Mouse (Mus musculus): Measurements from ENCODE around the gene Oser1. TPM values are rescaled to one million over a fixed set of nuclear protein-coding genes. Genes with fewer than 3 reads are reported as not detected.

Oser1 gene
- total and polyA plus RNA-seq, 3 experiments, result 43.8 to 53.9 TPM; not detected in 1

GRCm38 (mm10) chr2:163393976-163394375 lies 30.5 kb downstream of the Oser1 start:
- no peak for DNase-seq (ENCODE audit: low read depth, low spot score)

GRCm38 (mm10) chr2:163393241-163393640 lies 31.3 kb downstream of the Oser1 start:
- Histone ChIP-seq H3K27ac (ENCODE audit: control insufficient read depth, low read depth, low read length) (no peak overlapping the region), H3K36me3 (ENCODE audit: control insufficient read depth in 1 of 2, insufficient read depth in 2 of 2, low read length in 2 of 2) (no peaks in the 10 kb centered on the region), H3K4me1 (ENCODE audit: control insufficient read depth in 1 of 2, insufficient read depth in 2 of 2, low read length in 2 of 2) (no peaks in the 10 kb centered on the region), H3K4me3 (ENCODE audit: control insufficient read depth in 1 of 2, insufficient read depth in 1 of 2, low read depth in 2 of 2, low read length in 2 of 2) (no peak overlapping the region), H3K27me3 (ENCODE audit: control insufficient read depth in 1 of 2, insufficient read depth in 2 of 2, low read length in 2 of 2) (no peaks in the 10 kb centered on the region), H3K79me2 (ENCODE audit: control insufficient read depth, insufficient read depth, low read length, poor library complexity) (no peaks in the 10 kb centered on the region), H3K9ac (ENCODE audit: control insufficient read depth, low read depth, low read length, poor library complexity, severe bottlenecking) (no peak overlapping the region), H3K9me3 (replicated peaks; ENCODE audit: insufficient read depth, low read length) (no peaks in the 10 kb centered on the region)
- TF ChIP-seq TCF12 (IDR thresholded peaks at IDR 0.05; ENCODE audit: low read depth, low read length) (no peak), GATA1 (IDR thresholded peaks at IDR 0.05; ENCODE audit: low read depth, low read length) (no peak), ZKSCAN1 (IDR thresholded peaks at IDR 0.05; ENCODE audit: low read depth, low read length) (no peak), POLR2AphosphoS2 (IDR thresholded peaks at IDR 0.05; ENCODE audit: low read length) (no peak), GABPA (IDR thresholded peaks at IDR 0.05; ENCODE audit: low read depth, low read length) (no peak), NELFE (IDR thresholded peaks at IDR 0.05; ENCODE audit: low read depth, low read length) (no peak), KAT2A (conservative IDR thresholded peaks at IDR 0.05; ENCODE audit: low read depth, low read length) (no peak)
- DNase-seq (ENCODE audit: low read depth, low spot score), result no peak

More at GRCm38 (mm10) chr2:163393976-163394375, 30.5 kb downstream of the Oser1 start:
- H3K79me2 ChIP-seq (ENCODE audit: control insufficient read depth, insufficient read depth, low read length, poor library complexity), result no peaks in the 10 kb centered on the region
- no peaks in the 10 kb centered on the region for H3K27me3 ChIP-seq (ENCODE audit: control insufficient read depth in 1 of 2, insufficient read depth in 2 of 2, low read length in 2 of 2)
- H3K9ac ChIP-seq (ENCODE audit: control insufficient read depth, low read depth, low read length, poor library complexity, severe bottlenecking), result no peak overlapping the region
- TF ChIP-seq NRF1 (IDR thresholded peaks at IDR 0.05; ENCODE audit: insufficient read depth, low read depth, low read length, poor library complexity, severe bottlenecking), result no peak
- TF ChIP-seq ELF1 (IDR thresholded peaks at IDR 0.05; ENCODE audit: low read depth, low read length), result no peak
- TF ChIP-seq RAD21 (IDR thresholded peaks at IDR 0.05; ENCODE audit: low read depth, low read length), result no peak
- no peak for TF ChIP-seq ZNF384 (IDR thresholded peaks at IDR 0.05; ENCODE audit: low read depth, low read length)
- no peak for TF ChIP-seq POLR2AphosphoS2 (IDR thresholded peaks at IDR 0.05; ENCODE audit: low read length)
- TF ChIP-seq TBP (IDR thresholded peaks at IDR 0.05; ENCODE audit: low read depth, low read length), result no peak
- H3K27ac ChIP-seq (ENCODE audit: control insufficient read depth, low read depth, low read length), result no peak overlapping the region
- H3K36me3 ChIP-seq (ENCODE audit: control insufficient read depth in 1 of 2, insufficient read depth in 2 of 2, low read length in 2 of 2), result no peaks in the 10 kb centered on the region
- no peaks in the 10 kb centered on the region for H3K4me1 ChIP-seq (ENCODE audit: control insufficient read depth in 1 of 2, insufficient read depth in 2 of 2, low read length in 2 of 2)
- H3K4me3 ChIP-seq (ENCODE audit: control insufficient read depth in 1 of 2, insufficient read depth in 1 of 2, low read depth in 2 of 2, low read length in 2 of 2), result no peak overlapping the region
- H3K9me3 ChIP-seq (replicated peaks; ENCODE audit: insufficient read depth, low read length), result no peaks in the 10 kb centered on the region

DNA sequence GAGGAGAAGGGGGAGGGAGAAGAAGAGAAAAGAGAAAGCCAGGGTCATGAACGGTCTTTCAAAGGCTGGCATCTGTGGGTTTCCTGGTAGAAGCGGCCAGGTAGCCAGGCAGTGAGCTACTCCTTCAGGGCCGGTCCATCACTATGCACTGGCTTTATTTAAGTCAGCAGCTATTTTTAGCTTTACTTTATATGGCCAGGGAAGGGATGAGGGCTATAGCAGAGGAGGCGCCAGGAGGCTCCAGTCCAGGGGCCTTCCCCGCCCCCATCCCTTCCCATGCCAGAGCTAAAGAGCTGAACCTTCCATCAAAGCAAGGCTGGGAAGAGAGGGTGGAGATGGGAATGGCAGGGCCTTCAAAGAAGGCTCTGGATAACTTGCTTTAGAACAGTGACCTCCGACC lies 32.1 kb downstream of the Oser1 start:
- no peaks in the 10 kb centered on the region for H3K27me3 ChIP-seq (ENCODE audit: control insufficient read depth in 1 of 2, insufficient read depth in 2 of 2, low read length in 2 of 2)
- no peak for DNase-seq (ENCODE audit: low read depth, low spot score)
- no peaks in the 10 kb centered on the region for H3K36me3 ChIP-seq (ENCODE audit: control insufficient read depth in 1 of 2, insufficient read depth in 2 of 2, low read length in 2 of 2)
- H3K4me1 ChIP-seq (ENCODE audit: control insufficient read depth in 1 of 2, insufficient read depth in 2 of 2, low read length in 2 of 2), result no peaks in the 10 kb centered on the region
- no peak overlapping the region for H3K4me3 ChIP-seq (ENCODE audit: control insufficient read depth in 1 of 2, insufficient read depth in 1 of 2, low read depth in 2 of 2, low read length in 2 of 2)
- H3K9ac ChIP-seq (ENCODE audit: control insufficient read depth, low read depth, low read length, poor library complexity, severe bottlenecking), result no peak overlapping the region
- no peaks in the 10 kb centered on the region for H3K9me3 ChIP-seq (replicated peaks; ENCODE audit: insufficient read depth, low read length)
- no peaks in the 10 kb centered on the region for H3K79me2 ChIP-seq (ENCODE audit: control insufficient read depth, insufficient read depth, low read length, poor library complexity)
- no peak for TF ChIP-seq E2F4 (IDR thresholded peaks at IDR 0.05; ENCODE audit: borderline replicate concordance, low read depth, low read length)
- TF ChIP-seq MAFK (IDR thresholded peaks at IDR 0.05; ENCODE audit: borderline replicate concordance, low read depth, low read length), result no peak
- TF ChIP-seq POLR2A (IDR thresholded peaks at IDR 0.05; ENCODE audit: control insufficient read depth in 1 of 2, insufficient read depth in 1 of 2, low read depth in 1 of 2, low read length in 2 of 2, poor library complexity in 1 of 2), result no peak
- TF ChIP-seq UBTF (IDR thresholded peaks at IDR 0.05; ENCODE audit: borderline replicate concordance, insufficient read depth, low read depth, low read length), result no peak
- no peak for TF ChIP-seq RCOR1 (IDR thresholded peaks at IDR 0.05; ENCODE audit: low read depth, low read length)
- no peak for TF ChIP-seq USF2 (IDR thresholded peaks at IDR 0.05; ENCODE audit: borderline replicate concordance in 1 of 2, insufficient read depth in 1 of 2, low read depth in 1 of 2, low read length in 2 of 2)
- no peak for TF ChIP-seq MAZ (IDR thresholded peaks at IDR 0.05; ENCODE audit: low read depth, low read length)
- no peak for TF ChIP-seq POLR2AphosphoS5 (IDR thresholded peaks at IDR 0.05; ENCODE audit: borderline replicate concordance, low read depth, low read length)
- no peak for TF ChIP-seq TBP (IDR thresholded peaks at IDR 0.05; ENCODE audit: low read depth, low read length)
- TF ChIP-seq MYC (IDR thresholded peaks at IDR 0.05; ENCODE audit: low read depth, low read length), result no peak
- TF ChIP-seq ZNF384 (IDR thresholded peaks at IDR 0.05; ENCODE audit: low read depth, low read length), result no peak
- TF ChIP-seq TCF12 (IDR thresholded peaks at IDR 0.05; ENCODE audit: low read depth, low read length), result no peak
- TF ChIP-seq CHD1 (IDR thresholded peaks at IDR 0.05; ENCODE audit: low read depth, low read length), result no peak
- no peak for TF ChIP-seq GABPA (IDR thresholded peaks at IDR 0.05; ENCODE audit: low read depth, low read length)
- no peak for TF ChIP-seq SIN3A (IDR thresholded peaks at IDR 0.05; ENCODE audit: low read length)
- TF ChIP-seq ZC3H11A (IDR thresholded peaks at IDR 0.05; ENCODE audit: low read depth, low read length), result no peak
- no peak for TF ChIP-seq MXI1 (IDR thresholded peaks at IDR 0.05; ENCODE audit: low read depth, low read length)
- no peak for TF ChIP-seq CTCF (IDR thresholded peaks at IDR 0.05 in 2 of 3, conservative IDR thresholded peaks at IDR 0.05 in 1 of 3; ENCODE audit: control insufficient read depth in 1 of 3, insufficient read depth in 1 of 3, low read depth in 2 of 3, low read length in 3 of 3, poor library complexity in 1 of 3, severe bottlenecking in 1 of 3)
- no peak for TF ChIP-seq GATA1 (IDR thresholded peaks at IDR 0.05; ENCODE audit: low read depth, low read length)
- TF ChIP-seq KAT2A (conservative IDR thresholded peaks at IDR 0.05; ENCODE audit: low read depth, low read length), result no peak
- no peak overlapping the region for H3K27ac ChIP-seq (ENCODE audit: control insufficient read depth, low read depth, low read length)

Data from MEL (cell line).